Mouse (Mus musculus): ENCODE data around the gene Gm5089. TPM values are rescaled to one million over a fixed set of nuclear protein-coding genes. Genes with fewer than 3 reads are reported as not detected.

Gm5089 gene
- total and polyA plus RNA-seq, 3 experiments, result not detected

GRCm38 (mm10) chr14:122452701-122453387 lies 1.9 kb upstream of the Gm5089 start:
- no peak overlapping the region for H3K9ac ChIP-seq (ENCODE audit: control insufficient read depth, low read depth, low read length, poor library complexity, severe bottlenecking)
- H3K27me3 ChIP-seq (ENCODE audit: control insufficient read depth in 1 of 2, insufficient read depth in 2 of 2, low read length in 2 of 2), result no peaks in the 10 kb centered on the region
- H3K9me3 ChIP-seq (replicated peaks; ENCODE audit: insufficient read depth, low read length), result no peaks in the 10 kb centered on the region
- H3K36me3 ChIP-seq (ENCODE audit: control insufficient read depth in 1 of 2, insufficient read depth in 2 of 2, low read length in 2 of 2), result peaks cover 0 to 7% of the 10 kb centered on the region in 2 experiments; a peak in 2 of 4 replicates
- peaks cover 0 to 3% of the 10 kb centered on the region in 2 experiments; a peak in 2 of 4 replicates for H3K4me1 ChIP-seq (ENCODE audit: control insufficient read depth in 1 of 2, insufficient read depth in 2 of 2, low read length in 2 of 2)
- H3K27ac ChIP-seq (ENCODE audit: control insufficient read depth, low read depth, low read length), result no peak overlapping the region
- no peak overlapping the region for H3K4me3 ChIP-seq (ENCODE audit: control insufficient read depth in 1 of 2, insufficient read depth in 1 of 2, low read depth in 2 of 2, low read length in 2 of 2)
- H3K79me2 ChIP-seq (ENCODE audit: control insufficient read depth, insufficient read depth, low read length, poor library complexity), result no peaks in the 10 kb centered on the region
- DNase-seq (ENCODE audit: low read depth, low spot score), result no peak
- no peak for TF ChIP-seq CTCF (IDR thresholded peaks at IDR 0.05 in 2 of 3, conservative IDR thresholded peaks at IDR 0.05 in 1 of 3; ENCODE audit: control insufficient read depth in 1 of 3, insufficient read depth in 1 of 3, low read depth in 2 of 3, low read length in 3 of 3, poor library complexity in 1 of 3, severe bottlenecking in 1 of 3)
- no peak for TF ChIP-seq SIN3A (IDR thresholded peaks at IDR 0.05; ENCODE audit: low read length)
- no peak for TF ChIP-seq ZMIZ1 (IDR thresholded peaks at IDR 0.05; ENCODE audit: low read depth, low read length)

DNA sequence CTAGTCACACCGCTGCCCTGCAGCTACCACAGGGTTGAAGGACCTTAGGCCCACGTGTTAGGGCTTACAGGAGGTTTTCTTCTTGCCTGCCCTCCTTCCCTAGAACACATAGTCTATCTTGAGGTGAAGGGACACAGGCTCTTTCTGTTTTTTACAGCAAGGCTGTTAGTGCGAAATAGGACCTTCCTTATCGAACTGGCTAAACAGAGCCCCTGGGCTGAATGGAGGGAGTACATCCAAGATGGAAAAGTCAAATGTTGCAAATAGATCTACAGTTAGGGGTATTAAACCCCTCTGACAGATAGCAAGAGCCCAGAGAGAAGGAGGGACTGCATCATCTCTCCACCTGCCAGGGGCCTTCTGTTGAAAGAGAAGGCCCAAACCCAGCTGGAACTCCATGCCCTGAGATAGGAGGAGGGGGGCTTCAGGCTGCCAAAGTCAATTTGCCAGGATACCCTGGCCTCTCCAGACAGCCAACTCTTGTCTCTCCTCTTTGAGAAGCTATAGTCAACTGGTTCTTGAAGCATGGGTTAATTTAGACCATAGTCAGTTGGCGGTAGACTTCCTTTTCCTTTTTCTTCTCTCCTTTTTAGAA lies 733 bp upstream of the Gm5089 start:
- no peaks in the 10 kb centered on the region for H3K79me2 ChIP-seq (ENCODE audit: control insufficient read depth, insufficient read depth, low read length, poor library complexity)
- no peaks in the 10 kb centered on the region for H3K27me3 ChIP-seq (ENCODE audit: control insufficient read depth in 1 of 2, insufficient read depth in 2 of 2, low read length in 2 of 2)

DNA sequence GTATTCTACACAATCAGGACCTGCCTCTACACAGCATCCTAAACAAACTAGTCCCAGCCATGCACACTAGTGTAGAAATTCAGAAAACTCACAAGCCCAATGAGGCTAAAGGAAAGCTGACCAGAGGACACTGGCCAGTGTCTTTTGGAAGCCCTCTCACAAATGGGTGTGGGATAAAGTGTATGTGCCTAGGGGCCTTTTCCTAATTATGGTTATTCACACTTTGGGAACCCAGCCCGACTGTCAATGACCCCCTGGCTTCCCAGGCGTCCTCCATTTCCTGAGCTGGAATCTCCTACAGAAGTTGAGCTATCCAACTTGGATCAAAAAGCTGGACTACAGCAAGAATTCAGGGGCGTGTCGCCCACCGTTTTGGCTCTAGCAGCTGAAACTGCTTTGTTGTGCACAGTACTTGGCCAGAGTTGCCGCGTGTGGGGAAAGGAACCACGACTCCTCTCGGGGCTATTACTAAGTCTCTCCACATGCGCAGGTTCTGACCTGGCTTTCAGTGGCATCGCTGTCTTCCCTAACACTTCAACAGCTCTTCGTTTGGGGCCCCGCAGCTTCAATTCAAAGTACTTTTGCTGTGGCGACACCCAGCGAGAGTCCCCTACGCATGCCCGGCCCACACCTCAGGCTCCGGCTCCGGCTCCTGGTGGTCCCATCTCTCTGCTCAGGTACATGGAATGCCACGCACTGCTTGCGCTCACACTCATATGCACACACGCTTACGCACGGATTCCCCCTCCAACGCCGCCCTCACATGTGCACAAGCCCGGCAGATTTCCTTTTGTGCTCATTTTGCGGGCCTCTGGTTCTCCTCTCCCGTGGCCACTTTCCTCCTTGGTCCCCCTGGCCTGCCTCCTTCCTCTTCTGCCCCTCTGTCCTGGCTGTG lies 1.1 kb downstream of the Gm5089 start:
- Histone ChIP-seq H3K36me3 (ENCODE audit: control insufficient read depth in 1 of 2, insufficient read depth in 2 of 2, low read length in 2 of 2) (no peaks in the 10 kb centered on the region), H3K4me3 (ENCODE audit: control insufficient read depth in 1 of 2, insufficient read depth in 1 of 2, low read depth in 2 of 2, low read length in 2 of 2) (no peak overlapping the region), H3K27ac (ENCODE audit: control insufficient read depth, low read depth, low read length) (no peak overlapping the region), H3K79me2 (ENCODE audit: control insufficient read depth, insufficient read depth, low read length, poor library complexity) (no peaks in the 10 kb centered on the region), H3K27me3 (ENCODE audit: control insufficient read depth in 1 of 2, insufficient read depth in 2 of 2, low read length in 2 of 2) (no peaks in the 10 kb centered on the region), H3K4me1 (ENCODE audit: control insufficient read depth in 1 of 2, insufficient read depth in 2 of 2, low read length in 2 of 2) (no peaks in the 10 kb centered on the region; a peak in 1 of 4 replicates), H3K9me3 (replicated peaks; ENCODE audit: insufficient read depth, low read length) (no peaks in the 10 kb centered on the region), H3K9ac (ENCODE audit: control insufficient read depth, low read depth, low read length, poor library complexity, severe bottlenecking) (no peak overlapping the region)
- DNase-seq (ENCODE audit: low read depth, low spot score), result no peak
- no peak for TF ChIP-seq E2F4 (IDR thresholded peaks at IDR 0.05; ENCODE audit: borderline replicate concordance, low read depth, low read length)
- no peak for TF ChIP-seq MYB (IDR thresholded peaks at IDR 0.05; ENCODE audit: low read depth, low read length)
- no peak for TF ChIP-seq ZMIZ1 (IDR thresholded peaks at IDR 0.05; ENCODE audit: low read depth, low read length)
- TF ChIP-seq TAL1 (IDR thresholded peaks at IDR 0.05; ENCODE audit: low read length), result no peak
- no peak for TF ChIP-seq JUND (IDR thresholded peaks at IDR 0.05; ENCODE audit: low read depth, low read length)
- no peak for TF ChIP-seq GABPA (IDR thresholded peaks at IDR 0.05; ENCODE audit: low read depth, low read length)
- no peak for TF ChIP-seq RAD21 (IDR thresholded peaks at IDR 0.05; ENCODE audit: low read depth, low read length)
- no peak for TF ChIP-seq ZNF384 (IDR thresholded peaks at IDR 0.05; ENCODE audit: low read depth, low read length)
- TF ChIP-seq SMC3 (IDR thresholded peaks at IDR 0.05; ENCODE audit: low read depth, low read length), result no peak
- no peak for TF ChIP-seq MAFK (IDR thresholded peaks at IDR 0.05; ENCODE audit: borderline replicate concordance, low read depth, low read length)

More for the DNA sequence above, 733 bp upstream of the Gm5089 start:
- Histone ChIP-seq H3K36me3 (ENCODE audit: control insufficient read depth in 1 of 2, insufficient read depth in 2 of 2, low read length in 2 of 2) (peaks cover 0 to 7% of the 10 kb centered on the region in 2 experiments; a peak in 2 of 4 replicates), H3K9me3 (replicated peaks; ENCODE audit: insufficient read depth, low read length) (no peaks in the 10 kb centered on the region), H3K4me1 (ENCODE audit: control insufficient read depth in 1 of 2, insufficient read depth in 2 of 2, low read length in 2 of 2) (peaks cover 0 to 3% of the 10 kb centered on the region in 2 experiments; a peak in 2 of 4 replicates), H3K27ac (ENCODE audit: control insufficient read depth, low read depth, low read length) (no peak overlapping the region), H3K4me3 (ENCODE audit: control insufficient read depth in 1 of 2, insufficient read depth in 1 of 2, low read depth in 2 of 2, low read length in 2 of 2) (no peak overlapping the region), H3K9ac (ENCODE audit: control insufficient read depth, low read depth, low read length, poor library complexity, severe bottlenecking) (no peak overlapping the region)
- TF ChIP-seq BHLHE40 (IDR thresholded peaks at IDR 0.05; ENCODE audit: borderline replicate concordance, low read depth, low read length), result no peak
- no peak for TF ChIP-seq EP300 (IDR thresholded peaks at IDR 0.05; ENCODE audit: low read depth in 1 of 2, low read length in 2 of 2)
- TF ChIP-seq POLR2A (IDR thresholded peaks at IDR 0.05; ENCODE audit: control insufficient read depth in 1 of 2, insufficient read depth in 1 of 2, low read depth in 1 of 2, low read length in 2 of 2, poor library complexity in 1 of 2), result no peak
- TF ChIP-seq POLR2AphosphoS2 (IDR thresholded peaks at IDR 0.05; ENCODE audit: low read length), result no peak
- TF ChIP-seq MAX (IDR thresholded peaks at IDR 0.05; ENCODE audit: low read length), result no peak
- no peak for TF ChIP-seq SMC3 (IDR thresholded peaks at IDR 0.05; ENCODE audit: low read depth, low read length)
- TF ChIP-seq JUND (IDR thresholded peaks at IDR 0.05; ENCODE audit: low read depth, low read length), result no peak
- TF ChIP-seq ZNF384 (IDR thresholded peaks at IDR 0.05; ENCODE audit: low read depth, low read length), result no peak
- TF ChIP-seq E2F4 (IDR thresholded peaks at IDR 0.05; ENCODE audit: borderline replicate concordance, low read depth, low read length), result no peak
- no peak for TF ChIP-seq TCF12 (IDR thresholded peaks at IDR 0.05; ENCODE audit: low read depth, low read length)
- TF ChIP-seq MYB (IDR thresholded peaks at IDR 0.05; ENCODE audit: low read depth, low read length), result no peak
- TF ChIP-seq MEF2A (IDR thresholded peaks at IDR 0.05; ENCODE audit: extremely low read depth, insufficient replicate concordance, low read depth, low read length, poor library complexity, severe bottlenecking), result no peak
- TF ChIP-seq HCFC1 (IDR thresholded peaks at IDR 0.05; ENCODE audit: low read depth, low read length), result no peak
- no peak for TF ChIP-seq SIN3A (IDR thresholded peaks at IDR 0.05; ENCODE audit: low read length)
- no peak for TF ChIP-seq GABPA (IDR thresholded peaks at IDR 0.05; ENCODE audit: low read depth, low read length)
- no peak for TF ChIP-seq POLR2AphosphoS5 (IDR thresholded peaks at IDR 0.05; ENCODE audit: borderline replicate concordance, low read depth, low read length)
- no peak for TF ChIP-seq ETS1 (IDR thresholded peaks at IDR 0.05; ENCODE audit: low read depth, low read length)
- no peak for DNase-seq (ENCODE audit: low read depth, low spot score)
